Mouse (Mus musculus) CH12.LX (cell line): ENCODE measurements around the gene Pygm. TPM values are rescaled to one million over a fixed set of nuclear protein-coding genes. Genes with fewer than 3 reads are reported as not detected.
A peak's percentile ranks its signal among the peaks of the same experiment; 100 is the strongest.

Source experiments
- DNase-seq: peaks from one replicate; pipeline ENCODE4 v3.0.0-alpha.2; 2013; ENCODE audit errors: extremely low read depth
- H3K27ac ChIP-seq: 2 replicates; pipeline ENCODE4 v1.5.1; 2012; ENCODE audit warnings: low read depth, mild to moderate bottlenecking, control low read depth, moderate library complexity; ENCODE audit not compliant: insufficient read depth
- H3K27me3 ChIP-seq: replicated peaks from 2 replicates; pipeline ENCODE3; 2012; ENCODE audit warnings: inconsistent platforms
- H3K36me3 ChIP-seq, 2 experiments: replicated peaks in 1 of 2; 2 replicates each; pipeline versions ENCODE3 to v1.6.1; 2012; ENCODE audit warnings: inconsistent platforms in 1 of 2, low read length in 1 of 2, mild to moderate bottlenecking in 1 of 2, mixed read lengths in 1 of 2, moderate library complexity in 1 of 2; ENCODE audit not compliant: control insufficient read depth in 1 of 2, insufficient read depth in 1 of 2
- H3K4me1 ChIP-seq, 2 experiments: 2 replicates each; pipeline ENCODE4 v1.6.1; 2012; ENCODE audit warnings: inconsistent platforms in 1 of 2, moderate library complexity in 1 of 2; ENCODE audit not compliant: insufficient read depth in 2 of 2, control insufficient read depth in 1 of 2
- H3K4me2 ChIP-seq: 2 replicates; pipeline ENCODE4 v1.6.1; 2012; ENCODE audit warnings: low read depth, mild to moderate bottlenecking, control low read depth; ENCODE audit not compliant: poor library complexity, insufficient read depth, severe bottlenecking
- H3K4me3 ChIP-seq, 3 experiments: fragments of 150-350 bp in 1 of 3; sonication (generic) in 1 of 3; replicated peaks in 1 of 3; 2 replicates each; pipeline versions ENCODE3 to v1.5.1; 2011 to 2012; ENCODE audit warnings: low read depth in 2 of 3, low read length in 2 of 3, mild to moderate bottlenecking in 2 of 3, moderate library complexity in 2 of 3, control low read depth in 1 of 3, improper control_type of control experiment in 1 of 3, inconsistent platforms in 1 of 3, mixed read lengths in 1 of 3; ENCODE audit not compliant: poor library complexity in 1 of 3
- H3K79me2 ChIP-seq: replicated peaks from 2 replicates; pipeline ENCODE4 v1.6.1; 2012; ENCODE audit warnings: mild to moderate bottlenecking, moderate library complexity; ENCODE audit not compliant: control insufficient read depth, poor library complexity, insufficient read depth, severe bottlenecking; ENCODE audit errors: extremely low read depth
- H3K9ac ChIP-seq: 2 replicates; pipeline ENCODE4 v1.6.1; 2012; ENCODE audit warnings: low read depth, mild to moderate bottlenecking, control low read depth, moderate library complexity; ENCODE audit not compliant: insufficient read depth
- H3K9me3 ChIP-seq: replicated peaks from 2 replicates; pipeline ENCODE3; 2012; ENCODE audit warnings: low read length, inconsistent platforms, mixed read lengths
- E2F4 ChIP-seq: IDR thresholded peaks from 2 replicates; pipeline ENCODE4 v1.6.1; 2011; ENCODE audit warnings: low read depth, low read length, improper control_type of control experiment; ENCODE audit not compliant: insufficient replicate concordance
- ELF1 ChIP-seq: IDR thresholded peaks from 2 replicates; pipeline ENCODE4 v1.6.1; 2014; ENCODE audit warnings: low read depth, mild to moderate bottlenecking, inconsistent platforms, low read length, improper control_type of control experiment
- EP300 ChIP-seq: IDR thresholded peaks from 2 replicates; pipeline ENCODE4 v1.6.1; 2011; ENCODE audit warnings: low read length, improper control_type of control experiment
- GABPA ChIP-seq: IDR thresholded peaks from 2 replicates; pipeline ENCODE4 v1.6.1; 2012; ENCODE audit warnings: low read depth, low read length, improper control_type of control experiment, inconsistent platforms; ENCODE audit not compliant: insufficient replicate concordance
- JUND ChIP-seq: conservative IDR thresholded peaks from 2 replicates; pipeline ENCODE4 v1.6.1; 2011; ENCODE audit warnings: low read depth, low read length, improper control_type of control experiment
- MAFK ChIP-seq: IDR thresholded peaks from 2 replicates; pipeline ENCODE4 v1.6.1; 2011; ENCODE audit warnings: low read length, improper control_type of control experiment; ENCODE audit not compliant: insufficient replicate concordance
- MAX ChIP-seq: IDR thresholded peaks from 2 replicates; pipeline ENCODE4 v1.6.1; 2011; ENCODE audit warnings: low read length, improper control_type of control experiment
- MAZ ChIP-seq: IDR thresholded peaks from 2 replicates; pipeline ENCODE4 v1.6.1; 2012; ENCODE audit warnings: low read depth, mild to moderate bottlenecking, inconsistent platforms, low read length, improper control_type of control experiment, moderate library complexity
- MYC ChIP-seq: IDR thresholded peaks from 2 replicates; pipeline ENCODE4 v1.6.1; 2011; ENCODE audit warnings: low read depth, mild to moderate bottlenecking, improper control_type of control experiment, low read length
- NELFE ChIP-seq: IDR thresholded peaks from 2 replicates; pipeline ENCODE4 v1.6.1; 2011; ENCODE audit warnings: low read depth, low read length, improper control_type of control experiment
- NRF1 ChIP-seq: IDR thresholded peaks from 2 replicates; pipeline ENCODE4 v1.6.1; 2014; ENCODE audit warnings: low read depth, mild to moderate bottlenecking, inconsistent platforms, low read length, improper control_type of control experiment, moderate library complexity
- POLR2AphosphoS2 ChIP-seq: IDR thresholded peaks from 2 replicates; pipeline ENCODE4 v1.6.1; 2011; ENCODE audit warnings: low read depth, low read length, improper control_type of control experiment
- SIN3A ChIP-seq: IDR thresholded peaks from 2 replicates; pipeline ENCODE4 v1.6.1; 2012; ENCODE audit warnings: low read length, improper control_type of control experiment, inconsistent platforms
- SMC3 ChIP-seq: IDR thresholded peaks from 2 replicates; pipeline ENCODE4 v1.6.1; 2011; ENCODE audit warnings: low read depth, low read length, improper control_type of control experiment
- UBTF ChIP-seq: IDR thresholded peaks from 2 replicates; pipeline ENCODE4 v1.6.1; 2012; ENCODE audit warnings: low read depth, mild to moderate bottlenecking, inconsistent platforms, low read length, improper control_type of control experiment, moderate library complexity
- USF1 ChIP-seq: IDR thresholded peaks from 2 replicates; pipeline ENCODE4 v1.6.1; 2014; ENCODE audit warnings: low read depth, mild to moderate bottlenecking, inconsistent platforms, low read length, improper control_type of control experiment
- ZC3H11A ChIP-seq: IDR thresholded peaks from 2 replicates; pipeline ENCODE4 v1.6.1; 2012; ENCODE audit warnings: low read depth, mild to moderate bottlenecking, inconsistent platforms, low read length, improper control_type of control experiment
- dilution Hi-C: fragments of 300-500 bp; cut with MboI; formaldehyde crosslinking; loops from 2 replicates; pipeline ENCODE4 v1.14.3; 2020; ENCODE audit warnings: low sequenced_read_pairs; ENCODE audit not compliant: extremely low pct_unique_long_range_greater_than_20kb, extremely low pct_ligation_motif_present
- in situ Hi-C: fragments of 300-500 bp; cut with MboI; formaldehyde crosslinking; loops from 3 replicates; pipeline ENCODE4 v1.14.3; 2019; ENCODE audit warnings: low sequenced_read_pairs, low pct_ligation_motif_present, low pct_unique_long_range_greater_than_20kb, mixed read lengths
- polyA plus RNA-seq: library from polyadenylated mRNA; unstranded; fragments of >175 nt; gene quantifications from 2 replicates; pipeline ENCODE4 v1.2.1, GENCODE M21; 2012; ENCODE audit warnings: low read depth; ENCODE audit not compliant: insufficient read length
- total RNA-seq, 2 experiments: library from RNA; depleted of rRNA; stranded (reverse); fragments of 300-350 nt in 1 of 2; fragments of >200 nt in 1 of 2; gene quantifications; 2 replicates each; pipeline ENCODE4 v1.2.3; 2012 to 2014

Pygm gene
- total and polyA plus RNA-seq, 3 experiments: 0.32 to 2.0 (median 0.47) TPM

DNA sequence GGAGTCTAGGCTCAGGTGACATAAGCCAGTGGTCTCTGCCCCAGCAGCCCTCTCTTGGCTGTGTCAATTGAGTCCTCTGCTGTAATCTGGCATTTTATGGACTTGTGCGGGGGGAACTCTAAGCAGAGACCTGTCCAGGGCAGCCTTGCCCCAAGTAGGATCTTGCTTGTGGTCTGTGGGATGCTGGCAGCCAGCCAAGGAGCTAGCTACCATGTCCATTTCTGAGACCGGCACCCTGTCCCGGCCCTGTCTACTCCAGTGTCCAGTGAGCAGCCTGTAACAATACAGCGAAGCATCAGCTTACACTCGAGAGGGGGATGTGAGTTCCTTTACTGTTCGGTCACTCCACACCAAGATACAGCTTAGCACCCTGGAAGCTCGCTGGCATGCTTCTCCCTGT lies 30.2 kb upstream of the Pygm start:
- H3K9me3 ChIP-seq: no peaks in the 10 kb centered on the region
- TF ChIP-seq GABPA: no peak
- TF ChIP-seq POLR2AphosphoS2: peak; percentile 19; the same call in 1 of the 2 replicates
- no peak overlapping the region for H3K27ac ChIP-seq
- DNase-seq: no peak
- H3K36me3 ChIP-seq: peaks cover 61 to 78% of the 10 kb centered on the region in 2 experiments
- dilution Hi-C loops: no loop called here
- no peak overlapping the region for H3K9ac ChIP-seq
- in situ Hi-C loops: no loop called here
- no peak overlapping the region for H3K4me2 ChIP-seq
- no peaks in the 10 kb centered on the region for H3K27me3 ChIP-seq
- H3K4me1 ChIP-seq: peaks cover 0 to 35% of the 10 kb centered on the region in 2 experiments; a peak in 2 of 4 replicates
- no peaks in the 10 kb centered on the region for H3K79me2 ChIP-seq
- H3K4me3 ChIP-seq: no peak overlapping the region

GRCm38 (mm10) chr19:6361291-6361690 lies 22.9 kb upstream of the Pygm start:
- no peak overlapping the region for H3K4me2 ChIP-seq
- H3K79me2 ChIP-seq: peaks cover 19% of the 10 kb centered on the region
- TF ChIP-seq NRF1: no peak
- TF ChIP-seq ELF1: no peak
- 0 out of 2 replicates have a peak, but pooled peaks have one; percentile 28 for TF ChIP-seq MAFK
- no peak for TF ChIP-seq UBTF
- no peak for DNase-seq
- in situ Hi-C loops: no loop called here
- H3K9me3 ChIP-seq: no peaks in the 10 kb centered on the region
- H3K9ac ChIP-seq: no peak overlapping the region
- no peaks in the 10 kb centered on the region for H3K27me3 ChIP-seq
- H3K27ac ChIP-seq: no peak overlapping the region
- H3K36me3 ChIP-seq: peaks cover 11 to 44% of the 10 kb centered on the region in 2 experiments
- no peak overlapping the region for H3K4me3 ChIP-seq
- dilution Hi-C loops: no loop called here
- peaks cover 5 to 39% of the 10 kb centered on the region in 2 experiments for H3K4me1 ChIP-seq

DNA sequence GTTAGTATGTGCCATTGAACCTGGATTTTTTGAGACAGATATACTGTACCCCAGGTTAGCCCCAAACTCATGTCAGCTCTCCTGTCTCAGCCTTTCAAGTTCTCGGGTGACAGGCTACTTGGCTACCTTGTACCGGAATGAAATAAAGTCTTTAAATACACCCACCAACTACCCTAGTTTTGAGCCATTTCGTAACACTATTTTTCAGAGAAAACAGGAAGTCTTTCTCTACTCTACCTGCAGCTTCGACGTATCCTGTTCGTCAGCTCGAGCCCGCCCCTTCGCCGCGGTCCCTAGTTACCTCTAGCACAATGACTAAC lies 21.1 kb upstream of the Pygm start:
- Histone ChIP-seq H3K9ac (peak overlapping the region; percentile 66), H3K79me2 (peaks cover 37% of the 10 kb centered on the region), H3K36me3 (peaks cover 27 to 55% of the 10 kb centered on the region in 2 experiments), H3K4me3 (peak overlapping the region; percentile 65 to 98 (median 69)), H3K27me3 (no peaks in the 10 kb centered on the region), H3K4me2 (peak overlapping the region; percentile 67), H3K4me1 (peaks cover 5 to 57% of the 10 kb centered on the region in 2 experiments), H3K9me3 (no peaks in the 10 kb centered on the region), H3K27ac (0 out of 2 replicates have a peak overlapping the region, but pooled peaks have one; percentile 2)
- no peak for TF ChIP-seq ZC3H11A
- TF ChIP-seq UBTF: no peak
- no peak for TF ChIP-seq NRF1
- no peak for TF ChIP-seq USF1
- TF ChIP-seq POLR2AphosphoS2: no peak
- TF ChIP-seq SMC3: no peak
- no peak for TF ChIP-seq MYC
- TF ChIP-seq SIN3A: peak; percentile 81
- peak; percentile 73; the same call in 1 of the 2 replicates for TF ChIP-seq E2F4
- TF ChIP-seq MAX: peak; percentile 32
- TF ChIP-seq NELFE: no peak
- TF ChIP-seq JUND: peak; percentile 29; the same call in 1 of the 2 replicates
- TF ChIP-seq EP300: no peak
- no peak for TF ChIP-seq MAZ
- dilution Hi-C loops (no loop called here), in situ Hi-C loops (no loop called here)
- DNase-seq: no peak
